Mouse (Mus musculus) embryonic facial prominence, embryonic 10.5 days (tissue): Measurements from ENCODE around the gene Gm15557. TPM values are rescaled to one million over a fixed set of nuclear protein-coding genes. Genes with fewer than 3 reads are reported as not detected.

Source experiments
- DNase-seq: peaks from one replicate; pipeline ENCODE4 v3.0.0-alpha.2; 2017; ENCODE audit warnings: low spot score
- H3K27ac ChIP-seq: fragments of 300-500 bp; sonication (generic); replicated peaks from 2 replicates; pipeline ENCODE4 v1.5.1; 2016; ENCODE audit warnings: mild to moderate bottlenecking
- H3K27me3 ChIP-seq: fragments of 300-500 bp; sonication (generic); replicated peaks from 2 replicates; pipeline ENCODE4 v1.6.1; 2016; ENCODE audit warnings: low read depth, mild to moderate bottlenecking; ENCODE audit not compliant: poor library complexity, severe bottlenecking
- H3K36me3 ChIP-seq: fragments of 300-500 bp; sonication (generic); replicated peaks from 2 replicates; pipeline ENCODE4 v1.6.1; 2016; ENCODE audit warnings: mild to moderate bottlenecking, moderate library complexity
- H3K4me1 ChIP-seq: fragments of 300-500 bp; sonication (generic); 2 replicates; pipeline ENCODE4 v1.6.1; 2016
- H3K4me3 ChIP-seq: fragments of 300-500 bp; sonication (generic); 2 replicates; pipeline ENCODE4 v1.5.1; 2016; ENCODE audit warnings: mild to moderate bottlenecking, moderate library complexity
- H3K9me3 ChIP-seq: fragments of 300-500 bp; sonication (generic); 2 replicates; pipeline ENCODE4 v1.6.1; 2016; ENCODE audit warnings: mild to moderate bottlenecking
- WGBS: fragments of 180-500 bp; shearing (Covaris S2); methylation state at CpG from one replicate; pipeline ENCODE4 v1.1.7; 2016; 5-methylcytosine and 5-hydroxymethylcytosine counted together
- polyA plus RNA-seq: library from polyadenylated mRNA; unstranded; fragments of >200 nt; fragmentation: Nextera tagmentation; extraction: Ambion mirVana; gene quantifications from 2 replicates; pipeline ENCODE4 v1.2.1, GENCODE M21; 2016

The Gm15557 gene
- polyA plus RNA-seq, 1 experiment from 2014 or later, result 0.12 TPM

DNA sequence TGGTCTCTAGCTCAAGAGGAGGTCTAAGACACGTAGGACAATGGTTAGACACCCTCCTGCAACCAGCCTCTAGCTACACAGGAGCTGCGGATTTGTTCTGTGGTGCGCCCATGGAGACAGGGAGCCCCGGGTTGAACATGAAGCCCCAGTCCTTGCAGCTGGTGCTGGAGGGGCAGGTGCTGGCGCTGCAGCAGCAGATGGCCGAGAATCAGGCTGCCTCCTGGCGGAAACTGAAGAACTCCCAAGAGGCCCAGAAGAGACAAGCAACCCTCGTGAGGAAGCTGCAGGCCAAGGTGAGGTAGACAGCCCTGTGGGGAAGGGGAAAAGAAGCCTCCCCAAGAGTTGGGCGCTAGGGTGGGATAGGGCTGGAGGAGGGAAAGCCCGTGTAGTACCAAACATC is 21.3 kb downstream of the Gm15557 start:
- Histone ChIP-seq H3K27me3 (no peaks in the 10 kb centered on the region), H3K27ac (no peak overlapping the region), H3K4me1 (peaks cover 9% of the 10 kb centered on the region), H3K36me3 (peaks cover 76% of the 10 kb centered on the region), H3K4me3 (no peak overlapping the region), H3K9me3 (no peaks in the 10 kb centered on the region)
- DNase-seq, result no peak
- WGBS, result 79% methylated on average over 10 of the region's 10 CpGs

DNA sequence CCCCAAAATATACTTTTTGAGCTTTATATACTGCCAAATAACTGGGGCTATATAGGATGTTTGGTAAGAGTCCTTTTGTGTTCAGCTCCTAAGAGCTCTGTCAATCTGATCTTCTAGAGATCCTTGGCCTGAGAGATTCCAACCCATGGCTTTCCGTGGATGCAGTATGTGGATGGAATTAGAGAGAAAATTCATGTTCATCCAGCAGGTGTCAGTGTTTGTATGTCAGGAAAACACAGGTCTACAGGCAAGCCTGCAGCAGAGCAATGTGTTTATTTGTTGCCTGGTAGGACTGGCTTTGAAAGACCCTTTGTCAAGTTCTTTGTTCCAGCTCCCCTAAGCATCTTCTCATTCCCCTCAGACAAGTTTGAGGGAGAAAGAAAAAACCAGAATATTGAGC is 22.5 kb downstream of the Gm15557 start:
- Histone ChIP-seq H3K36me3 (peaks cover 87% of the 10 kb centered on the region), H3K4me1 (no peaks in the 10 kb centered on the region), H3K27ac (no peak overlapping the region), H3K9me3 (no peaks in the 10 kb centered on the region), H3K4me3 (no peak overlapping the region), H3K27me3 (no peaks in the 10 kb centered on the region)
- WGBS, result 63% methylated on average over 1 of the region's 1 CpGs
- no peak for DNase-seq

DNA sequence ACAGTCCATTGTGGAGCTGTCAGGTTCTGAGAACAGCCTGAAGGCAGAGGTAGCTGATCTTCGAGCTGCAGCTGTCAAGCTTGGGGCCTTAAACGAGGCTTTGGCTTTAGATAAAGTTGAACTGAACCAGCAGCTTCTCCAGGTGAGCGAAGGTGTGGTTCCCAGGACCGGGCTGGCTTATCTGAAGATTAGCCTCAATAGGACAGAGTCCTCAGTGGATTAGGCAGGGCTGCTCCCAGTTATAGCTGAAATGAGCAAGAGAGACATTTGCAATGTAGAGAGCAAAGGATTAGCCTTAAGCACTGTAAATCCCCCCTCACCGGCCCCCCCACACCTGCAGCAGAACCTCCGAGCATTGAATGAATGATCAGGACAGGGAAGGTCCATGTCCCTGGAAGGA is 32.8 kb downstream of the Gm15557 start:
- WGBS, result 89% methylated on average over 6 of the region's 6 CpGs
- Histone ChIP-seq H3K4me1 (no peaks in the 10 kb centered on the region), H3K9me3 (no peaks in the 10 kb centered on the region), H3K27ac (no peak overlapping the region), H3K4me3 (no peak overlapping the region), H3K36me3 (peaks cover 96% of the 10 kb centered on the region), H3K27me3 (no peaks in the 10 kb centered on the region)
- DNase-seq, result no peak

DNA sequence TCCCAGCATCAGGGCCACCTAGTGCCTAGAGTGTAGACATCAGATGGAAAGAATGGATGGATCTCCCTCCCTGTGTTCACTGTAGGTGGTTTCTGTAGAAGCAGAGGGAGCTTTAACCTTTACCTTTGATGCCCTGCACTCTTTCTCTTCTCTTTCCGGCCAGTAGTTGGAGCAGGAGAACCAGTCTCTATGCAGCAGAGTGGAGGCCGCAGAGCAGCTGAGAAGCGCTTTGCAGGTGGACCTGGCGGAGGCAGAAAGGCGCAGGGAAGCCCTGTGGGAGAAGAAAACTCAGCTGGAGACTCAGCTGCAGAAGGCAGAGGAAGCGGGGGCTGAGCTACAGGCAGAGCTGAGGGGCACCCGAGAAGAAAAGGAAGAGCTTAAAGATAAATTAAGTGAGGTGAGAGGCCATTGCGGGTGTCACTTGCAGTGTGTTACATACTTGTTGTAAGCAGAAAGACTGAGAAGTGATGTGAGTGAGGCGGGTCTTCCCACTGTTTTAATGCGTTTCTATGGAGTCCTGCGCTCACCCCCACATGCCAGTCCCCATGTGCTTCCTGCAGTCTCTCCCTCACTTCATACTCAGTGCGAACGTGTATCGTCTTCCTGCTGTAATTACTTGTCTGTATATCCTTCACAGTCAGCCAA is 33.7 kb downstream of the Gm15557 start:
- Histone ChIP-seq H3K4me1 (no peaks in the 10 kb centered on the region), H3K36me3 (peaks cover 96% of the 10 kb centered on the region), H3K27me3 (no peaks in the 10 kb centered on the region), H3K9me3 (no peaks in the 10 kb centered on the region), H3K27ac (no peak overlapping the region), H3K4me3 (no peak overlapping the region)
- WGBS, result 81% methylated on average over 14 of the region's 14 CpGs
- DNase-seq, result no peak

DNA sequence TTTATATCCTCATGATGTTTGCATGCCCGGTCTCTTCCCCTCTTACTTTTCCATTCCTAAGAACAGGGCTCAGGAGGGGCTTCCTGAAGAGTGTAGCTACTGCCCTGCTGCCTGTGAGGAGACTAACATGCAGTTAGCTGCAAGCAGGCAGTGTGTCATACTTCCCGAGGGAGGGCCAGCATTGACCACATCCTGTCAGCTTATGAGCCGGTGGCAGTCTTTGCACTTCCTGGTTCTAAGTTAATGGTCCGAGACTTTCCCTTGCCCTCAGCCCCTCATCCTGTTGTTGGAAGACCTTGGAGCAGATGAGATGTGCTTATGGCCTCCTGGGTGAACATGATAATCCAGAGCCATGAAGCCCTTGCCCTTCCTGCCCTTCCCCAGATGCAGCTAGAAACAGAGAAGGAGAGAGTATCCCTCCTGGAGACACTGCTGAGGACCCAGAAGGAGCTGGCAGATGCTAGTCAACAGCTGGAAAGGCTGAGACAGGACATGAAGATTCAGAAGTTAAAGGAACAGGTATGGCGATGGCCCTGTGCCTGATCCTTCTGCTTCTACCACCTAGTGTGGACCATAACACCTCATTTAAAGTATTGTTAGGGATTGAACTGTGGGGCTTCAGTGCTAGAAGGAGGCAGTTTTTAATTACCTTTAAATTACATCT is 38.9 kb downstream of the Gm15557 start:
- no peaks in the 10 kb centered on the region for H3K4me1 ChIP-seq
- no peak overlapping the region for H3K4me3 ChIP-seq
- 83% methylated on average over 5 of the region's 5 CpGs for WGBS
- H3K27ac ChIP-seq, result no peak overlapping the region
- no peaks in the 10 kb centered on the region for H3K27me3 ChIP-seq
- DNase-seq, result no peak
- H3K9me3 ChIP-seq, result no peaks in the 10 kb centered on the region
- peaks cover 100% of the 10 kb centered on the region for H3K36me3 ChIP-seq

DNA sequence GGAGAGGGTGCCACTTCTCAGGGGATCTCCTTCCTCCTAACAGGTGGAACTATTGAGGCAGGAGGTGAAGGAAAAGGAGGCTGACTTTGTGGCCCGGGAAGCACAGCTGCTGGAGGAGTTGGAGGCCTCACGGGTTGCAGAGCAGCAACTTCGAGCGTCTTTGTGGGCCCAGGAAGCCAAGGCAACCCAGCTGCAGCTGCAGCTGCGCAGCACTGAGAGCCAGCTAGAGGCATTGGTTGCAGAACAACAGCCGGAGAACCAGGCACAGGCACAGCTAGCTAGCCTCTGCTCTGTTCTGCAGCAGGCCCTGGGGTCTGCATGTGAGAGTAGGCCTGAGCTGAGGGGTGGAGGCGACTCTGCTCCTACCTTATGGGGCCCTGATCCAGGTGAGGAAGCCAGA is 45.2 kb downstream of the Gm15557 start:
- no peaks in the 10 kb centered on the region for H3K9me3 ChIP-seq
- H3K27ac ChIP-seq, result no peak overlapping the region
- H3K4me3 ChIP-seq, result no peak overlapping the region
- H3K36me3 ChIP-seq, result peaks cover 100% of the 10 kb centered on the region
- H3K4me1 ChIP-seq, result no peaks in the 10 kb centered on the region
- DNase-seq, result no peak
- H3K27me3 ChIP-seq, result no peaks in the 10 kb centered on the region
- 89% methylated on average over 7 of the region's 7 CpGs for WGBS

DNA sequence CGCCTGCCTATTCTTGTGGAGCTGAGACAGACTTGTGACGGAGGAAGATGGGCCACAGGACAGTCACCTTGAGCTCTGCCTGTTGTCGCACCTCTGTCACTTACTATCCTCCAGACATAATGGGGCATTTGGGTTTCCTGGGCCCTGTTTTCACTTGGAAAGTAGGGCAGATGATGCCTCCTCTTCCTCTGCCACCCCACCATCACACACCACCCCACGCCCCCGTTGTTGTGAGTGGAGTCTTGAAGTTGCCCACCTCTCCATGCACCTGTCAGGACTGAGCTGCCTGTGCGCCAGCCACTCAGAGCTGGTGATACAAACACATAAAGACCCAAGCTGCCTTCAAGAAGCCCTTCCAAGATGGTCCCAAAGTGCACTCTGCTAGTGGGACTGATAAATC is 46.6 kb downstream of the Gm15557 start:
- DNase-seq, result no peak
- WGBS, result 94% methylated on average over 6 of the region's 6 CpGs
- Histone ChIP-seq H3K27ac (no peak overlapping the region), H3K4me3 (no peak overlapping the region), H3K27me3 (no peaks in the 10 kb centered on the region), H3K9me3 (no peaks in the 10 kb centered on the region), H3K36me3 (peaks cover 100% of the 10 kb centered on the region), H3K4me1 (no peaks in the 10 kb centered on the region)

DNA sequence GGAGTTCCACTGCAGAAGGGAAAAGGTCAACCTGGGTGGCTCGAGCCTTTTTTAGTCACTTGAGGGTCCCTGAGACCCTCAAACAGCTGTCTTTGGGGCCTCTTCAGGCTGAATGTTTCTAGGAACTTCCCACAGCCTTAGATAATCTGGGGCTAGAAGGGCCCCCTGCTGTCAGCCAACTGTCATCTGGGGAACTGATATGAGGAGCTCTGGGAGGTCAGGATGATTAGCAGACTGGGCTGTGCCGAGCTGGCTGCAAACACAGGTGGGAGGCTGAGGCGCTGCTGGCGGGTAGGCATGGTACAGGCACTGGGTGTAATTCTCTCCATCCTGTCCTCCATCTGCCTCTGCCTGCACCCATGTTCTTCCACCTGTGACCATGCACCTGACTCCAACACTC is 48.6 kb downstream of the Gm15557 start:
- no peak for DNase-seq
- H3K4me1 ChIP-seq, result no peaks in the 10 kb centered on the region
- no peak overlapping the region for H3K4me3 ChIP-seq
- H3K36me3 ChIP-seq, result peaks cover 100% of the 10 kb centered on the region
- no peaks in the 10 kb centered on the region for H3K27me3 ChIP-seq
- 80% methylated on average over 4 of the region's 4 CpGs for WGBS
- H3K9me3 ChIP-seq, result no peaks in the 10 kb centered on the region
- no peak overlapping the region for H3K27ac ChIP-seq

DNA sequence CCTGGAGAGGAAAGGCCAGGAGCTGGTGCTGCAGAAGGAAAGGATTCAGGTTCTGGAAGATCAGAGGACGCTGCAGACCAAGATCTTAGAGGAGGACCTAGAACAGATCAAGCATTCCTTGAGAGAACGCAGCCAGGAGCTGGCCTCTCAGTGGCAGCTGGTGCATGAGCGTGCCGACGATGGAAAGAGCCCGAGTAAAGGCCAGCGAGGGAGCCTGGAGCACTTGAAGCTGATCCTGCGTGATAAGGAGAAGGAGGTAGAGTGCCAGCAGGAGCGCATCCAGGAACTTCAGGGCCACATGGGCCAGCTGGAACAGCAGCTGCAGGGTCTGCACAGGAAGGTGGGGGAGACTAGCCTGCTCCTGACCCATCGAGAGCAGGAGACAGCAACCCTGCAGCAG is 50.6 kb downstream of the Gm15557 start:
- DNase-seq, result no peak
- Histone ChIP-seq H3K36me3 (peaks cover 100% of the 10 kb centered on the region), H3K9me3 (no peaks in the 10 kb centered on the region), H3K4me3 (no peak overlapping the region), H3K4me1 (no peaks in the 10 kb centered on the region), H3K27ac (no peak overlapping the region), H3K27me3 (no peaks in the 10 kb centered on the region)
- 96% methylated on average over 10 of the region's 10 CpGs for WGBS

DNA sequence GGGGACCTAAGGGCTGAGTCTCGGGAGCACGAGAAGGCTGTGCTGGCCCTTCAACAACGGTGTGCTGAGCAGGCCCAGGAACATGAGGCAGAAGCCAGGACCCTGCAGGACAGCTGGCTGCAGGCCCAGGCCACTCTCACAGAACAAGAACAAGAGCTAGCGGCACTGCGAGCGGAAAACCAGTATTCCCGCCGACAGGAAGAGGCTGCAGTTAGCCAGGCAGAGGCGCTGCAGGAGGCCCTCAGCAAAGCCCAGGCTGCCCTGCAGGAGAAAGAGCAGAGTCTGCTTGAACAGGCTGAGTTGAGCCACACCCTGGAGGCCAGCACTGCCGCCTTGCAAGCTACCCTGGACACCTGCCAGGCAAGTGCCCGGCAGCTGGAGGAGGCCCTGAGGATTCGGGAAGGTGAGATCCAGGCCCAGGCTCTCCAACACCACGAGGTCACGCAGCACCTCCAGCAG is 51.4 kb downstream of the Gm15557 start:
- Histone ChIP-seq H3K27ac (no peak overlapping the region), H3K36me3 (peaks cover 100% of the 10 kb centered on the region), H3K4me3 (no peak overlapping the region), H3K27me3 (no peaks in the 10 kb centered on the region), H3K4me1 (no peaks in the 10 kb centered on the region), H3K9me3 (no peaks in the 10 kb centered on the region)
- DNase-seq, result no peak
- WGBS, result 91% methylated on average over 14 of the region's 14 CpGs

Other genes with a start within 250 kb of the Gm15557 start
- gene Trpc4ap, start 248.3 kb upstream of the Gm15557 start, polyA plus RNA-seq, result 126 and 127 TPM in 2 replicates
- gene Edem2, start 211.3 kb upstream of the Gm15557 start, polyA plus RNA-seq, result 27.0 and 28.6 TPM in 2 replicates
- not detected in 2 replicates for gene Gm17581, start 204.9 kb upstream of the Gm15557 start, polyA plus RNA-seq
- 1.0 and 1.8 TPM in 2 replicates for gene Procr, start 189.6 kb upstream of the Gm15557 start, polyA plus RNA-seq
- 0.30 and 0.44 TPM in 2 replicates for gene Mmp24, start 165.4 kb upstream of the Gm15557 start, polyA plus RNA-seq
- gene BC029722, start 121.3 kb upstream of the Gm15557 start, polyA plus RNA-seq, result 7.1 and 8.4 TPM in 2 replicates
- 247 and 259 TPM in 2 replicates for gene Eif6, start 113.8 kb upstream of the Gm15557 start, polyA plus RNA-seq
- gene Fam83c, start 105.9 kb upstream of the Gm15557 start, polyA plus RNA-seq, result 0.29 and 0.41 TPM in 2 replicates
- gene Uqcc1, start 10.4 kb upstream of the Gm15557 start, polyA plus RNA-seq, result 74.2 and 82.8 TPM in 2 replicates
- 0.52 and 0.91 TPM in 2 replicates for gene Gdf5, start 4.6 kb downstream of the Gm15557 start, polyA plus RNA-seq
- 29.8 and 31.4 TPM in 2 replicates for gene Cep250, start 15.7 kb downstream of the Gm15557 start, polyA plus RNA-seq
- 0.91 and 1.4 TPM in 2 replicates for gene 6430550D23Rik, start 67.2 kb downstream of the Gm15557 start, polyA plus RNA-seq
- gene Ergic3, start 67.3 kb downstream of the Gm15557 start, polyA plus RNA-seq, result 178 and 183 TPM in 2 replicates
- gene Fer1l4, start 112.2 kb downstream of the Gm15557 start, polyA plus RNA-seq, result 0.11 TPM in 1 of 2 replicates, not detected in the other
- gene Spag4, start 124.4 kb downstream of the Gm15557 start, polyA plus RNA-seq, result 5.9 and 6.0 TPM in 2 replicates
- gene Cpne1, start 171.2 kb downstream of the Gm15557 start, polyA plus RNA-seq, result 75.6 and 79.6 TPM in 2 replicates
- 50.8 and 52.6 TPM in 2 replicates for gene Rbm12, start 171.2 kb downstream of the Gm15557 start, polyA plus RNA-seq
- 23.3 and 35.7 TPM in 2 replicates for gene Gm28036, start 186.4 kb downstream of the Gm15557 start, polyA plus RNA-seq
- gene Romo1, start 203.3 kb downstream of the Gm15557 start, polyA plus RNA-seq, result 396 and 400 TPM in 2 replicates
- 37.7 and 42.1 TPM in 2 replicates for gene Nfs1, start 203.5 kb downstream of the Gm15557 start, polyA plus RNA-seq
- 557 and 577 TPM in 2 replicates for gene Rbm39, start 239.5 kb downstream of the Gm15557 start, polyA plus RNA-seq